Mouse (Mus musculus) limb, embryonic 14.5 days (tissue): ENCODE results near the gene Rsph14. TPM values are rescaled to one million over a fixed set of nuclear protein-coding genes. Genes with fewer than 3 reads are reported as not detected.

Source experiments
- ATAC-seq: fragments of 200-750 bp; cut with Nextera tagmentation; 2 replicates; pipeline ENCODE4 v1.8.0; 2017; ENCODE audit warnings: low read depth, moderate number of reproducible peaks, moderate TSS enrichment; ENCODE audit not compliant: low FRiP score
- DNase-seq: peaks from one replicate; pipeline ENCODE4 v3.0.0-alpha.2; 2015; ENCODE audit warnings: low spot score
- H3K27ac ChIP-seq: fragments of 300-500 bp; sonication (generic); replicated peaks from 2 replicates; pipeline ENCODE4 v1.5.1; 2014; ENCODE audit warnings: low read depth, mild to moderate bottlenecking, low read length, moderate library complexity, mixed read lengths
- H3K27me3 ChIP-seq: fragments of 300-500 bp; sonication (generic); 2 replicates; pipeline ENCODE4 v1.6.1; 2014; ENCODE audit warnings: low read length, mixed read lengths; ENCODE audit not compliant: control insufficient read depth, insufficient read depth
- H3K36me3 ChIP-seq: fragments of 300-500 bp; sonication (generic); 2 replicates; pipeline ENCODE4 v1.6.1; 2014; ENCODE audit warnings: mild to moderate bottlenecking, low read length, moderate library complexity, mixed read lengths; ENCODE audit not compliant: control insufficient read depth, insufficient read depth
- H3K4me1 ChIP-seq: fragments of 300-500 bp; sonication (generic); 2 replicates; pipeline ENCODE4 v1.6.1; 2014; ENCODE audit warnings: antibody characterized with exemption, low read length, mixed read lengths; ENCODE audit not compliant: control insufficient read depth, insufficient read depth
- H3K4me2 ChIP-seq: fragments of 300-500 bp; sonication (generic); replicated peaks from 2 replicates; pipeline ENCODE4 v1.6.1; 2014; ENCODE audit warnings: low read depth, mild to moderate bottlenecking, low read length, moderate library complexity; ENCODE audit not compliant: severe bottlenecking
- H3K4me3 ChIP-seq: fragments of 300-500 bp; sonication (generic); replicated peaks from 2 replicates; pipeline ENCODE4 v1.5.1; 2014; ENCODE audit warnings: low read length
- H3K9ac ChIP-seq: fragments of 300-500 bp; sonication (generic); 2 replicates; pipeline ENCODE4 v1.6.1; 2014; ENCODE audit warnings: mild to moderate bottlenecking, low read depth, low read length, moderate library complexity; ENCODE audit not compliant: severe bottlenecking
- H3K9me3 ChIP-seq: fragments of 300-500 bp; sonication (generic); 2 replicates; pipeline ENCODE4 v1.6.1; 2016; ENCODE audit warnings: low read length; ENCODE audit not compliant: control insufficient read depth
- POLR2A ChIP-seq: fragments of 200-500 bp; IDR thresholded peaks from 2 replicates; pipeline ENCODE4 v1.8.0; 2012; ENCODE audit warnings: inconsistent platforms, mild to moderate bottlenecking, moderate library complexity, borderline replicate concordance; ENCODE audit not compliant: insufficient read depth, insufficient read length; ENCODE audit errors: extremely low read depth
- WGBS: fragments of 180-500 bp; shearing (Covaris S2); extraction: QIAGEN DNeasy Blood & Tissue Kit; methylation state at CpG from one replicate; pipeline ENCODE4 v1.1.7; 2014; 5-methylcytosine and 5-hydroxymethylcytosine counted together
- polyA plus RNA-seq, 2 experiments: library from polyadenylated mRNA; depleted of rRNA in 1 of 2; stranded (reverse) in 1 of 2; unstranded in 1 of 2; fragments of >200 nt; fragmentation: Nextera tagmentation in 1 of 2; extraction: Ambion mirVana in 1 of 2; gene quantifications; 2 replicates each; pipeline versions ENCODE4 v1.2.1 to v1.2.3; 2012 to 2014

The Rsph14 gene
- polyA plus RNA-seq, 2 experiments = not detected

GRCm38 (mm10) chr10:74933548-74934190 is 98.7 kb downstream of the Rsph14 start:
- WGBS = 87% methylated on average over 19 of the region's 19 CpGs
- no peak for ATAC-seq
- no peak for DNase-seq

GRCm38 (mm10) chr10:74932487-74932886 is 99.9 kb downstream of the Rsph14 start:
- Histone ChIP-seq H3K36me3 (no peaks in the 10 kb centered on the region), H3K9me3 (no peaks in the 10 kb centered on the region), H3K4me2 (no peak overlapping the region), H3K4me1 (no peaks in the 10 kb centered on the region), H3K4me3 (no peak overlapping the region), H3K9ac (no peak overlapping the region), H3K27me3 (no peaks in the 10 kb centered on the region), H3K27ac (no peak overlapping the region)
- WGBS = 85% methylated on average over 6 of the region's 6 CpGs
- DNase-seq = no peak
- no peak for ATAC-seq
- TF ChIP-seq POLR2A = no peak

More at GRCm38 (mm10) chr10:74933548-74934190, 98.7 kb downstream of the Rsph14 start:
- H3K4me2 ChIP-seq = no peak overlapping the region
- no peaks in the 10 kb centered on the region for H3K9me3 ChIP-seq
- H3K4me1 ChIP-seq = no peaks in the 10 kb centered on the region
- no peaks in the 10 kb centered on the region for H3K36me3 ChIP-seq
- no peak overlapping the region for H3K27ac ChIP-seq
- H3K4me3 ChIP-seq = no peak overlapping the region
- TF ChIP-seq POLR2A = no peak
- H3K27me3 ChIP-seq = no peaks in the 10 kb centered on the region
- no peak overlapping the region for H3K9ac ChIP-seq

DNA sequence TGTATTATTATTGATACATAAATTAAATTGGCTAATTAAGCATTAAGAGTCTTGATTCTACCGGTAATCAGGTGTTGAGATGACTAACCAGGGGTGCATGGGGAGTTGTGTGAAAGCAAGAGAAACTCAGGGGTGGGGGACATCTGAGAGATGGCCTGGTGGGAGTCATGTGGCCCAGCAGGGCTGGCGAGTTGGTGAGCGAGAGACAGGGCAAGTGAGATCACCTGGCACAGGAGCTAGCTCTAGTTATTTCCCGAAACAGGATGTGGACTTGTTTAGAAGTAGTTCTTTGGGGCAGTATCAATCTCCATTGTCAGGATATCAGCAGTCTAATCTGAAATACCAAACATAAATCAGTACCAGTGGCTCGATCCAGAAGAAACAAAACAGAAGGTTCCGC is 100.8 kb downstream of the Rsph14 start:
- Histone ChIP-seq H3K9me3 (no peaks in the 10 kb centered on the region), H3K4me1 (no peaks in the 10 kb centered on the region), H3K9ac (no peak overlapping the region), H3K27ac (no peak overlapping the region), H3K4me3 (no peak overlapping the region), H3K4me2 (no peak overlapping the region), H3K36me3 (no peaks in the 10 kb centered on the region), H3K27me3 (no peaks in the 10 kb centered on the region)
- TF ChIP-seq POLR2A = no peak
- no peak for DNase-seq
- ATAC-seq = no peak
- 72% methylated on average over 6 of the region's 6 CpGs for WGBS

DNA sequence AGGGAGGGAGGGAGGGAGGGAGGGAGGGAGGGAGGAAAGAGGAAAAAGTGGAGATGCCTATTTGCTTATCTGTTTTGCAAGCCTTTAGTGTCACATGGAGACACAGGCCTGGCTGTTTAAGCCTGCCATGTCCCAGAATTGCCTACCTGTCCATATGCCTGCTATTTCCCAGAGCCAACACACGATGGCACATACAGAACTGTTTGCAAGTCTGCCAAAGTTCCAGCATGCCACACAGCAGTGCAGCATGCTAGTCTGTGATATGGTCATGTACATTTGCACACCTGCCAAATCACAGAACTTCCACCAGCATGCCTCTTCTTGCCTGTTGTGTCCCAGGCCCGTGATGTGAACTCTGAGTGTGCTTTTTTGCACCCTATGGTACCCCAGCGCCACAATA is 101.8 kb downstream of the Rsph14 start:
- H3K9ac ChIP-seq = no peak overlapping the region
- ATAC-seq (no peak), DNase-seq (no peak)
- no peak overlapping the region for H3K4me2 ChIP-seq
- no peak overlapping the region for H3K4me3 ChIP-seq
- no peaks in the 10 kb centered on the region for H3K36me3 ChIP-seq
- no peak for TF ChIP-seq POLR2A
- WGBS = 73% methylated on average over 3 of the region's 3 CpGs
- H3K9me3 ChIP-seq = no peaks in the 10 kb centered on the region
- H3K4me1 ChIP-seq = no peaks in the 10 kb centered on the region
- no peak overlapping the region for H3K27ac ChIP-seq
- no peaks in the 10 kb centered on the region for H3K27me3 ChIP-seq

- ATAC-seq = no peak
- Histone ChIP-seq H3K9me3 (no peaks in the 10 kb centered on the region), H3K4me2 (no peak overlapping the region), H3K4me1 (no peaks in the 10 kb centered on the region), H3K9ac (no peak overlapping the region), H3K4me3 (no peak overlapping the region), H3K27me3 (no peaks in the 10 kb centered on the region), H3K36me3 (no peaks in the 10 kb centered on the region), H3K27ac (no peak overlapping the region)
- TF ChIP-seq POLR2A = no peak
- no peak for DNase-seq
- 72% methylated on average over 6 of the region's 6 CpGs for WGBS
Observed at GRCm38 (mm10) chr10:74929578-74929977, 102.8 kb downstream of the Rsph14 start.
